ENCODE assay signal across 8 mouse cellular contexts in the genomic region with DNA sequence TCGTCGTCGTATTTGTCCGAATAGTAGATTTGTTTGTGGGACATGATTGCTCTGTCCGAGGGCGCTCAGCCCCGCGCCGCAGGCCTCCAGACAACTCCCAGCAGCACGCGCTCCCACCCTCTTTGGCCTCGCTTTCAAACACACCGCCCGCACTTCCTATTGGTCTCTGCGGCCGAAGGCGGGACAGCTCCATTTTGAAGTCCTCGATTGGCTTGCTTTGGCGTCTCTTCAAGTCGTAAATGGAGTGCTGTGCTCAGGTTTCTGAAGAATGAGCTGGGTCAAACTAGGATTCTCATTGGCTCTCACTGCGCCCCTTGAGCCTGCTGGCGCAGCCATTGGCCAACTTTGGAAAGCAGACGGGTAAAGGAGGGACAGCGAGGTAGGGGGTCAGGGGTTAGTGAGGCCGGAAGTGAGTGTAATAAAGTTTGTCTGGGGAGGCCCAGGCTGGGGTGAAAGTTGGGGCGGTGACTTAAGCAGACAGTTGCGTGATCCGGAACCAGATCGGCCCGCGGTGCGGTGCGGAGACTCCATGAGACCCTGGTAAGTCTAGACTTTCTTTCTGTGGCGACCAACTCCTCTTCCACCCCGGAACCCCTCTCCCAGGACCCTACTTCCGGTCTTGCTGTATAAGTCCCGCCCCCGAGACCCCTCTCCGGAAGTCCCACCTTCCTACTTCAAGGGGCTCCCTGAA. TPM values are rescaled to one million over a fixed set of nuclear protein-coding genes. Genes with fewer than 3 reads are reported as not detected.
DNase-seq lines count a peak whose midpoint lies in the region; ATAC-seq lines count a peak whose summit lies in the region.

A gene (minus strand): TSS at position 214 of the 691 bp plus-strand sequence.
A gene (plus strand): TSS at position 274 of the 691 bp plus-strand sequence.

- ATAC-seq in megakaryocyte progenitor cell, adult 5-6 weeks (replicated peaks; ENCODE audit: poor library complexity) = peak; percentile 86

- DNase-seq in adipocyte (ENCODE audit: low spot score) = peak; percentile 100
- peak; percentile 98 for DNase-seq in embryo, embryonic 10 days (ENCODE audit: low spot score)
- DNase-seq in gastrocnemius, postnatal 10 days = peak; percentile 85
- peak; percentile 97 for DNase-seq in induced T-regulatory cell, adult 2 months (ENCODE audit: low read depth)
- peak; percentile 97 for DNase-seq in left cerebral cortex, adult 9 months (ENCODE audit: low spot score in 2 of 2)
- peak; percentile 88 for DNase-seq in right cerebral cortex, postnatal 14 days
- DNase-seq in urinary bladder, postnatal 36 days (ENCODE audit: low spot score in 2 of 2) = peak; percentile 88 to 94

RNA-seq across cellular contexts. Expression of the first gene that starts in this region (rescaled TPM):
- total RNA-seq in gastrocnemius, postnatal 10 days (2021) = 10 to 100 TPM; 19.7 to 22.3 TPM
- total RNA-seq in megakaryocyte progenitor cell, adult 5-6 weeks (2015) = 268 TPM in 2 replicates
- total RNA-seq in megakaryocyte progenitor cell, adult 5-6 weeks (2017) = 171 and 192 TPM in 2 replicates

RNA-seq across cellular contexts. Expression of the second gene that starts in this region (rescaled TPM):
- 10 to 100 TPM; 50.0 to 57.8 TPM for total RNA-seq in gastrocnemius, postnatal 10 days (2021)
- total RNA-seq in megakaryocyte progenitor cell, adult 5-6 weeks (2015) = 41.4 and 42.8 TPM in 2 replicates
- total RNA-seq in megakaryocyte progenitor cell, adult 5-6 weeks (2017) = 49.6 and 52.8 TPM in 2 replicates

Comparison
In these comparisons a context has a peak if more than half of its experiments do, and no peak if none do; other contexts are left out.
1. Peak in every context shown above with its lines: DNase-seq and ATAC-seq.
2. RNA of the first gene that starts in this region (total RNA-seq): 171 to 268 TPM in megakaryocyte progenitor cell, adult 5-6 weeks; 19.7 to 22.3 TPM in gastrocnemius, postnatal 10 days; every median in the first group is over 4 times any median in the second.